Mouse (Mus musculus) midbrain, embryonic 15.5 days (tissue): ENCODE data around the gene Dcpp3. TPM values are rescaled to one million over a fixed set of nuclear protein-coding genes. Genes with fewer than 3 reads are reported as not detected.
"Not testable (repeated sequence)": the region's sequence is repeated elsewhere in the genome, so short reads cannot be mapped to it uniquely, and the experiment has no call there.

Experiments
- ATAC-seq: fragments of 200-750 bp; cut with Nextera tagmentation; replicated peaks from 2 replicates; pipeline ENCODE4 v1.8.0; 2017; ENCODE audit warnings: moderate TSS enrichment
- H3K27ac ChIP-seq: fragments of 300-500 bp; sonication (generic); 2 replicates; pipeline ENCODE4 v1.5.1; 2015; ENCODE audit warnings: mild to moderate bottlenecking, inconsistent platforms
- H3K27me3 ChIP-seq: fragments of 300-500 bp; sonication (generic); replicated peaks from 2 replicates; pipeline ENCODE4 v1.6.1; 2015; ENCODE audit warnings: inconsistent platforms
- H3K36me3 ChIP-seq: fragments of 300-500 bp; sonication (generic); replicated peaks from 2 replicates; pipeline ENCODE4 v1.6.1; 2015; ENCODE audit warnings: inconsistent platforms
- H3K4me1 ChIP-seq: fragments of 300-500 bp; sonication (generic); 2 replicates; pipeline ENCODE4 v1.6.1; 2015; ENCODE audit warnings: inconsistent platforms
- H3K4me2 ChIP-seq: fragments of 300-500 bp; sonication (generic); 2 replicates; pipeline ENCODE4 v1.6.1; 2015; ENCODE audit warnings: inconsistent platforms, mild to moderate bottlenecking, moderate library complexity
- H3K4me3 ChIP-seq: fragments of 300-500 bp; sonication (generic); 2 replicates; pipeline ENCODE4 v1.5.1; 2015; ENCODE audit warnings: mild to moderate bottlenecking, inconsistent platforms
- H3K9ac ChIP-seq: fragments of 300-500 bp; sonication (generic); 2 replicates; pipeline ENCODE4 v1.6.1; 2015; ENCODE audit warnings: mild to moderate bottlenecking, inconsistent platforms
- H3K9me3 ChIP-seq: fragments of 300-500 bp; sonication (generic); 2 replicates; pipeline ENCODE4 v1.6.1; 2016; ENCODE audit warnings: inconsistent platforms
- WGBS: fragments of 180-500 bp; shearing (Covaris S2); methylation state at CpG from one replicate; pipeline ENCODE4 v1.1.7; 2015; ENCODE audit warnings: mixed read lengths; 5-methylcytosine and 5-hydroxymethylcytosine counted together
- polyA plus RNA-seq: library from polyadenylated mRNA; unstranded; fragments of >200 nt; fragmentation: Nextera tagmentation; extraction: Ambion mirVana; gene quantifications from 2 replicates; pipeline ENCODE4 v1.2.1, GENCODE M21; 2015

Gene Dcpp3
- polyA plus RNA-seq, result not detected in 2 replicates

DNA sequence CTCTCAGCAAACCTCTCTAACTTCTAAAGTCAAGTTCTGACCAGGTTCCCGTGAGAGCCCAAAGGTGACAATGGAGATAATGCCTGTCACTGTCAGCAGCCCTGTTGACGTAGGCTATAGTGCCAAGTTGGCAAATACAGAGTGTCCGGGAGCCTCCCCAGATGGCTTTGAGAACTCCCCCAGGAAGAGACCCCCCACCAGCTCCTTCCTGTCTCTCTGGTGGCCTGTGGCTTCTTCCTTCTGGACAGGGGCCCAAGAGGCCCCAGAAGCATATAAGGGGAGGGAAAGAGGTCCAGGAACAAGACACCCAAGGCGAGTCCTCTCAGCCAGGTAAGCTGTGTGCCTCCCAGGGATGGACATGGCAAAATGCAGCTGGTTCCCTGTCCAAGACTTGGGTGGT, at the start of gene Dcpp3:
Dcpp3 (plus strand) TSS at position 301 of the 400 bp plus-strand sequence.
- not testable (repeated sequence) for H3K27ac ChIP-seq, H3K36me3 ChIP-seq, H3K4me1 ChIP-seq, H3K9ac ChIP-seq, H3K4me3 ChIP-seq, ATAC-seq, H3K9me3 ChIP-seq, H3K4me2 ChIP-seq, H3K27me3 ChIP-seq
- WGBS, result 88% methylated on average over 4 of the region's 4 CpGs

GRCm38 (mm10) chr17:23867756-23868155, 49.5 kb upstream of the Dcpp3 start, which contains the start of gene Prss21:
TSS of gene Prss21 (plus strand) at chr17:23868056.
- ATAC-seq, result no peak
- Histone ChIP-seq H3K4me3 (no peak within 1 kb of the TSS), H3K27ac (no peak within 1 kb of the TSS), H3K4me1 (no peaks in the 10 kb centered on the region), H3K27me3 (no peaks in the 10 kb centered on the region), H3K36me3 (no peaks in the 10 kb centered on the region), H3K9me3 (no peaks in the 10 kb centered on the region), H3K4me2 (no peak within 1 kb of the TSS), H3K9ac (no peak within 1 kb of the TSS)
- 87% methylated on average over 15 of the region's 15 CpGs for WGBS

DNA sequence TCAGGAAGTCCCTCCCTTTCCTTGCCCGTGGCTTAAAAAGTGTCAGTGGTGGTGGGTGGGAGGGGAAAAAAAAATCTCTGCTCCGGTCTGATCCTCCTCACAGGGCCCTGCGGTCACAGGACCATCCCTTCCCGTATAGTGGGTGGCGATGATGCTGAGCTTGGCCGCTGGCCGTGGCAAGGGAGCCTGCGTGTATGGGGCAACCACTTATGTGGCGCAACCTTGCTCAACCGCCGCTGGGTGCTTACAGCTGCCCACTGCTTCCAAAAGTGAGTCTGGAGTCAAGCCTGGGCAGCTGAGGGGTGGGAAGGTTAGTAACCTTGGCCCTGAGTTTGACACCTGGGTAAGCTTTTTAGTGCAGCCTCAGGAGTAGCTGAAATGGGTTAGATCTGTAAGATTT, 48.7 kb upstream of the Dcpp3 start:
- WGBS, result 90% methylated on average over 11 of the region's 11 CpGs
- H3K27me3 ChIP-seq, result no peaks in the 10 kb centered on the region
- H3K9ac ChIP-seq, result no peak overlapping the region
- ATAC-seq, result no peak
- no peak overlapping the region for H3K27ac ChIP-seq
- H3K36me3 ChIP-seq, result no peaks in the 10 kb centered on the region
- no peak overlapping the region for H3K4me2 ChIP-seq
- no peaks in the 10 kb centered on the region for H3K4me1 ChIP-seq
- H3K9me3 ChIP-seq, result no peaks in the 10 kb centered on the region
- no peak overlapping the region for H3K4me3 ChIP-seq

DNA sequence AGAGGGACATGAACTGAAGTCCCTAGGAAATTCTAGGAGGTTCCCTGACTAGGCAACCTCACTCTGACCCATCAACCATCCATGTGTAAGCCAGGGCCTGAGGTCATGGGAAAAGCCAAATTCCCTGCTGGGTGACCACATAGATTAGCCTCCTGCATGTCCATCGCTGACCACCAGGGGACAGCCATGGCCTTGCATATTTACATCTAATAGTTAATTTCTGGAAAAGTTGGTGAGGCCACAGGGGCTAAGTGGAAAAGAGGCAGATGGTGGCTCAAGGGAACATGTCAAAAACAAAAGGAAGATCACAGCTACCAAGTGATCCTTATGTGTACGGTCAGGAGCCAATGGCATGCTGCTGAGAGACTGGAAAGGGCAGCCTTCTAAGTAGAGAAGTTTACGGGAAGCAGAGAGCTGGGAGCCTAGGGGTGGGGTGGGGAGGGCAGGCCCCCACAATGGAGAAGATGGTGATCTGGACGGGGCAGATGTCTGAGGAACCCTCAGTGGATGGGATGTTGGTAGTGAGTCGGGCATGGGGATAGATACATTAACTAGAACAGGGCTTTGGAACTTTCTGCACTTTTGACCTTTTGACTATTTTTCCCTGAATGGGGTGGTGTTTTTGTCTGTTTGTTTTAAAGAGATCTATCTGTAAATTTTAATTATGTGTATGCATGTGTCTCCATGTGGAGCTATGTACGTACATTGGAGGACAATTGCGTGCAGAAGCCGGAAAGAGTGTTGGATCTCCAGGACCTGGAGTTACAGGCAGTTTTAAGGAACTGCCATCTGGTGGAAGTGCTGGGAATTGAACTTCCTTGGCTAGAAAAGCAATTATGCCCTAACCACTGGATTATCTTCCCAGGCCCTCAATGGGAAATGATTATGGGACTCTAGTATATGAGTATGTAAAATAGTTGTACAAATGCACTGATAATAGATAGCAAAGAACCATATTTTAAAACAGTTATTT, 43.1 kb upstream of the Dcpp3 start:
- Histone ChIP-seq H3K4me2 (no peak overlapping the region), H3K36me3 (no peaks in the 10 kb centered on the region), H3K9ac (no peak overlapping the region), H3K4me3 (no peak overlapping the region), H3K27ac (no peak overlapping the region), H3K27me3 (no peaks in the 10 kb centered on the region), H3K4me1 (no peaks in the 10 kb centered on the region), H3K9me3 (no peaks in the 10 kb centered on the region)
- no peak for ATAC-seq
- WGBS, result 44% methylated on average over 8 of the region's 8 CpGs

DNA sequence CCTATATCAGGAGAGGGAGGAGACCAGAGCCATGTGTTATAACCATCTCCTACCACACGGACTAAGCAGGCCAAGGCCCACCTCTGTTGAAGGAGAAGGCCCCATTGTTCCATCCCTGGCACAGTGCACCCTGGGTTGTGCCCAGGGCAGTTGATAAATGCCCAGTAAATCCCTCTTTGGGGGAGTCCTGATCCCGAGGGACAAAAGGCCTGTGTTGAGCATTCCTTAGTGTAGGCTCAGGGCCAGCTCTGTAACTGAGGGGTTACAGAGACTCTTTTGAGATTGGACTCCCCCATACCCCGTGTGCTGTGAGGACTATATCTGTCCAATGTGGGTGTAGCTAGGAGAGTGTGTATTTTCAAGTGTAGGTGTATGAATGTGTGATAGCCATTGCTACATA, 40.5 kb upstream of the Dcpp3 start:
- Histone ChIP-seq H3K9ac (no peak overlapping the region), H3K4me2 (no peak overlapping the region), H3K36me3 (no peaks in the 10 kb centered on the region), H3K4me1 (no peaks in the 10 kb centered on the region), H3K9me3 (no peaks in the 10 kb centered on the region), H3K27ac (no peak overlapping the region), H3K27me3 (no peaks in the 10 kb centered on the region), H3K4me3 (no peak overlapping the region)
- WGBS, result 45% methylated on average over 3 of the region's 3 CpGs
- ATAC-seq, result peak; percentile 80

- no peak overlapping the region for H3K27ac ChIP-seq
- no peaks in the 10 kb centered on the region for H3K9me3 ChIP-seq
- no peak overlapping the region for H3K4me2 ChIP-seq
- WGBS, result 67% methylated on average over 2 of the region's 2 CpGs
- peak; percentile 66; the same call in 1 of the 2 replicates for ATAC-seq
- H3K9ac ChIP-seq, result no peak overlapping the region
- no peaks in the 10 kb centered on the region for H3K36me3 ChIP-seq
- H3K4me1 ChIP-seq, result no peaks in the 10 kb centered on the region
- no peaks in the 10 kb centered on the region for H3K27me3 ChIP-seq
- H3K4me3 ChIP-seq, result no peak overlapping the region
Observed at GRCm38 (mm10) chr17:23877166-23877565, 40.1 kb upstream of the Dcpp3 start.

DNA sequence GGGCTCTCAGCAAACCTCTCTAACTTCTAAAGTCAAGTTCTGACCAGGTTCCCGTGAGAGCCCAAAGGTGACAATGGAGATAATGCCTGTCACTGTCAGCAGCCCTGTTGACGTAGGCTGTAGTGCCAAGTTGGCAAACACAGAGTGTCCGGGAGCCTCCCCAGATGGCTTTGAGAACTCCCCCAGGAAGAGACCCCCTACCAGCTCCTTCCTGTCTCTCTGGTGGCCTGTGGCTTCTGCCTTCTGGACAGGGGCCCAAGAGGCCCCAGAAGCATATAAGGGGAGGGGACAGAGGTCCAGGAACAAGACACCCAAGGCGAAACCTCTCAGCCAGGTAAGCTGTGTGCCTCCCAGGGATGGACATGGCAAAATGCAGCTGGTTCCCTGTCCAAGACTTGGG, 36.7 kb upstream of the Dcpp3 start, which contains the start of the genes Dcpp1 and Dcpp2:
Dcpp1 (plus strand) TSS at position 301 of the 400 bp plus-strand sequence.
Dcpp2 (plus strand) TSS at position 305 of the 400 bp plus-strand sequence.
- not testable (repeated sequence) for ATAC-seq, H3K27me3 ChIP-seq, H3K4me1 ChIP-seq, H3K36me3 ChIP-seq, H3K4me3 ChIP-seq, H3K4me2 ChIP-seq, H3K9me3 ChIP-seq, H3K9ac ChIP-seq, H3K27ac ChIP-seq
- 83% methylated on average over 4 of the region's 4 CpGs for WGBS

GRCm38 (mm10) chr17:23924531-23925007, 7.3 kb downstream of the Dcpp3 start:
- Histone ChIP-seq H3K4me2 (peak overlapping the region; percentile 88), H3K9me3 (no peaks in the 10 kb centered on the region), H3K4me3 (peak overlapping the region; percentile 67), H3K27ac (peak overlapping the region; percentile 88), H3K4me1 (peaks cover 8% of the 10 kb centered on the region), H3K27me3 (no peaks in the 10 kb centered on the region), H3K36me3 (no peaks in the 10 kb centered on the region), H3K9ac (peak overlapping the region; percentile 58)
- WGBS, result under 1% methylated on average over 29 of the region's 29 CpGs
- peak; percentile 98 for ATAC-seq

- Histone ChIP-seq H3K9ac (peak overlapping the region; percentile 58), H3K27me3 (no peaks in the 10 kb centered on the region), H3K27ac (peak overlapping the region; percentile 88), H3K4me2 (peak overlapping the region; percentile 88), H3K36me3 (no peaks in the 10 kb centered on the region), H3K9me3 (no peaks in the 10 kb centered on the region), H3K4me3 (peak overlapping the region; percentile 67), H3K4me1 (peaks cover 8% of the 10 kb centered on the region)
- WGBS, result 0% methylated on average over 14 of the region's 14 CpGs
- peak; percentile 90 for ATAC-seq
Observed at GRCm38 (mm10) chr17:23925090-23925493, 7.8 kb downstream of the Dcpp3 start.

- WGBS, result 91% methylated on average over 5 of the region's 5 CpGs
- Histone ChIP-seq H3K4me2 (no peak overlapping the region), H3K27me3 (no peaks in the 10 kb centered on the region), H3K4me3 (no peak overlapping the region), H3K9me3 (no peaks in the 10 kb centered on the region), H3K36me3 (no peaks in the 10 kb centered on the region), H3K27ac (no peak overlapping the region), H3K9ac (no peak overlapping the region), H3K4me1 (no peaks in the 10 kb centered on the region)
- ATAC-seq, result no peak
Observed at GRCm38 (mm10) chr17:23931157-23931556, 13.9 kb downstream of the Dcpp3 start.

DNA sequence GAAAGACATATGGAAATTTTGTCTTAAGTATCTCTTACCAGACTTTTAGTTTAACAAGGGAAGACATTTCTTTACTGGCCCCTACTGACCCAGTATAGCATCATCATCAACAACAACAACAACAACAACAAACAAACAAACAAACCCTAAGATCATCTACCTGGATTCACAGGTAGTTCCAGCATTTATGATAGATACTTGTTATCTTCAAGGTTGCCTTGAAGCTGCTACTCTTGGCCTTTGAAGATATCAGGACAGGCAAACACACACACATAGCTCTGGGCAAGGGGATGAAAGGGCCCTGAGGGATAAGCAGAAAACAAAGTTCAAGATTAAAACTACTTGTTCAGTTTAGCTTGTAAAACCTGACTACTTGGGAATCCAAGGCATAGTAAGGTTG, 24.1 kb downstream of the Dcpp3 start, which contains the start of gene Sbp:
Sbp (plus strand) TSS at position 301 of the 400 bp plus-strand sequence.
- no peak for ATAC-seq

DNA sequence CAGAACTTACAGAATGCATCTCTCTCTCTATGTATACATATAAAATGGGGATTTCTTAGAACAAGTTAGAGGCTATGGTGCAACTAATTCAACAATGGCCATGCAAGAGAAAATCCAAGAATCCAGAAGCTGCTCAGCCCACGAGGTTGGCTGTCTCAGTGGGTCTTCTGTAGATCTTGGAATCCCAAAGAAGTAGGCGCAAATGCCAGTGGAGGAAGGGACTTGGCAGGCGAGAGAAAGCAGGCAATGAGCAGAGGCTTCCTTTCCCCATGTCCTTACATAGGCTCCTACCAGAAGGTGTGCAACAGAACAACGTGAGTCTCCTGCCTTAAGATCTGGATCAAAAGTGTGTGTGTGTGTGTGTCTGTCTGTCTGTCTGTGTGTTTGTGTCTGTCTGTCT, 30.2 kb downstream of the Dcpp3 start:
- H3K4me3 ChIP-seq, ATAC-seq, H3K4me1 ChIP-seq, H3K27ac ChIP-seq, H3K9me3 ChIP-seq, H3K4me2 ChIP-seq, H3K9ac ChIP-seq, H3K36me3 ChIP-seq, H3K27me3 ChIP-seq: not testable (repeated sequence)
- WGBS, result 86% methylated on average over 4 of the region's 4 CpGs

More for the DNA sequence above, 24.1 kb downstream of the Dcpp3 start, which contains the start of gene Sbp:
- Histone ChIP-seq H3K27me3 (0 out of 2 replicates have a peak, but pooled peaks cover 2% of the 10 kb centered on the region), H3K4me3 (no peak within 1 kb of the TSS), H3K4me2 (no peak within 1 kb of the TSS), H3K9ac (no peak within 1 kb of the TSS), H3K27ac (no peak within 1 kb of the TSS), H3K9me3 (no peaks in the 10 kb centered on the region), H3K4me1 (no peaks in the 10 kb centered on the region), H3K36me3 (no peaks in the 10 kb centered on the region)
